Mouse (Mus musculus) small intestine, adult 2 months (tissue): ENCODE results near the gene Zmynd10. TPM values are rescaled to one million over a fixed set of nuclear protein-coding genes. Genes with fewer than 3 reads are reported as not detected.
A peak's percentile ranks its signal among the peaks of the same experiment; 100 is the strongest.

Experiments used
- H3K27ac ChIP-seq: fragments of 200-500 bp; 2 replicates; pipeline ENCODE4 v1.5.1; 2012; ENCODE audit warnings: low read depth, low read length, control low read depth, inconsistent platforms; ENCODE audit not compliant: insufficient read depth
- H3K27me3 ChIP-seq: fragments of 200-500 bp; 2 replicates; pipeline ENCODE4 v1.6.1; 2012; ENCODE audit warnings: mild to moderate bottlenecking, moderate library complexity, low read length, inconsistent platforms; ENCODE audit not compliant: control insufficient read depth, insufficient read depth
- H3K36me3 ChIP-seq: fragments of 200-500 bp; 2 replicates; pipeline ENCODE4 v1.6.1; 2012; ENCODE audit warnings: mild to moderate bottlenecking, low read length, control low read depth, inconsistent platforms; ENCODE audit not compliant: control insufficient read depth, insufficient read depth
- H3K4me1 ChIP-seq: fragments of 200-500 bp; 2 replicates; pipeline ENCODE4 v1.6.1; 2012; ENCODE audit warnings: low read length, inconsistent platforms, mixed read lengths; ENCODE audit not compliant: control insufficient read depth, insufficient read depth, insufficient read length
- H3K4me3 ChIP-seq: fragments of 200-500 bp; 2 replicates; pipeline ENCODE4 v1.5.1; 2012; ENCODE audit warnings: low read depth, mild to moderate bottlenecking, control low read depth, inconsistent platforms, low read length, moderate library complexity
- CTCF ChIP-seq: fragments of 200-500 bp; IDR thresholded peaks from 2 replicates; pipeline ENCODE4 v1.5.1; 2012; ENCODE audit warnings: low read depth, mild to moderate bottlenecking, control low read depth, inconsistent platforms, low read length, moderate library complexity, mixed read lengths; ENCODE audit not compliant: insufficient replicate concordance, insufficient read length; ENCODE audit errors: extremely low read depth
- POLR2A ChIP-seq: fragments of 200-500 bp; IDR thresholded peaks from 2 replicates; pipeline ENCODE4 v1.6.1; 2012; ENCODE audit warnings: low read depth, mild to moderate bottlenecking, control low read depth, inconsistent platforms, low read length, moderate library complexity
- WGBS: fragments of 180-500 bp; shearing (Covaris S2); methylation state at CpG from one replicate; pipeline ENCODE4 v1.1.7; 2018; 5-methylcytosine and 5-hydroxymethylcytosine counted together
- polyA plus RNA-seq: library from polyadenylated mRNA; depleted of rRNA; stranded (reverse); fragments of >200 nt; gene quantifications from 2 replicates; pipeline ENCODE4 v1.2.3, GENCODE M21; 2012

Zmynd10 gene
- polyA plus RNA-seq, 1 experiment, result 0.32 TPM

DNA sequence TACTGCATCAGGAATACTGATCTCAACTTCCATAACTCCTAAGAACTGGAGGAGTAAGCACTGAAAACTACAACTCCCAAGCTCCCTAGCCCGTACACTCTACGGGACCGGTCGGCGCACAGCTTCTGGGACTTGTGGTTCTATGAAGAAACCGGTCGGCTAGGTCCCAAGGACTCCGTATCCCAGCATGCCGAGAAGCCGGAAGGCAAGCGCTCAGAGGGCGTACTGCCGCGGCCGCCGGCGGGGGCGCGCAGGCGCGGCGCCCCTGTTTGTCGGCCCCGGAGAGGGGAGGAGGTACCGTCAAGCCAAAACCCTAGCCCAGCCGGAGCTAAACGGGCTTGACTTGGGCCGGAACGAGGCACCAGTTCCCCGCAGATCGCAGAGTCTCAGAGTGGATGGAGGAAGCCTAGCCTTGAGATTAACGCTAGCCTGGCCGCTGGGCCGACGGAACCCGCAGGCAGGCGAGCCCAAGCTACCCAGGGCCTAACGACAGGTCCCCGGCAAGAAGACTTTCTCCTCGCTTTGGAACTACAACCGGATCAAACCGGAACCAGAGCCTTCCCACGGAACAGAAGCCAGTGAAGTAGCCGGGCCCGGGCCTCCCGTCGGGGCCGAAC is 13.2 kb upstream of the Zmynd10 start, which contains the start of gene Tmem115:
Tmem115 (plus strand) TSS at position 155 of the 617 bp plus-strand sequence.
- Histone ChIP-seq H3K27ac (peak within 1 kb of the TSS; percentile 74), H3K4me1 (peaks cover 15% of the 10 kb centered on the region; the same call in 1 of the 2 replicates), H3K4me3 (peak within 1 kb of the TSS; percentile 77), H3K36me3 (peaks cover 14% of the 10 kb centered on the region), H3K27me3 (no peaks in the 10 kb centered on the region)
- WGBS, result under 1% methylated on average over 48 of the region's 48 CpGs
- TF ChIP-seq POLR2A (peak; percentile 56; the same call in 1 of the 2 replicates), CTCF (0 out of 2 replicates have a peak, but pooled peaks have one; percentile 21)

DNA sequence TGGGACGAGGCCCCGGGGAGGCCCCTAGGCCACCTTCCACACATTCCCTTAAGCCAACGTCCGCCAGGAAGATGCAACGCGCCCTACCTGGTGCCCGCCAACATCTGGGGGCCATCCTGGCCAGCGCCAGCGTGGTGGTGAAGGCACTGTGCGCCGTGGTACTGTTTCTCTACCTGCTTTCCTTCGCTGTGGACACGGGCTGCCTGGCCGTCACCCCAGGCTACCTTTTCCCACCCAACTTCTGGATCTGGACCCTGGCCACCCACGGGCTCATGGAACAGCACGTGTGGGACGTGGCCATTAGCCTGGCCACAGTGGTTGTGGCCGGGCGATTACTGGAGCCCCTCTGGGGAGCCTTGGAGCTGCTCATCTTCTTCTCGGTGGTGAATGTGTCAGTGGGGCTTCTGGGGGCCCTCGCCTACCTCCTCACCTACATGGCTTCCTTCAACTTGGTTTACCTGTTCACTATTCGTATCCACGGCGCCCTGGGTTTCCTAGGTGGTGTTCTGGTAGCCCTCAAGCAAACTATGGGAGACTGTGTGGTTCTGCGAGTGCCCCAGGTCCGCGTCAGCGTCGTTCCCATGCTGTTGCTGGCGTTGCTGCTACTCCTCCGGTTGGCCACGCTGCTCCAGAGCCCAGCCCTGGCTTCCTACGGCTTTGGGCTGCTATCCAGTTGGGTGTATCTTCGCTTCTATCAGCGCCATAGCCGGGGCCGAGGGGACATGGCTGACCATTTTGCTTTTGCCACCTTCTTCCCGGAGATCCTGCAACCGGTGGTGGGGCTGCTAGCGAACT is 12.5 kb upstream of the Zmynd10 start:
- under 1% methylated on average over 40 of the region's 40 CpGs for WGBS
- TF ChIP-seq POLR2A, result no peak
- no peak for TF ChIP-seq CTCF
- H3K36me3 ChIP-seq, result peaks cover 20% of the 10 kb centered on the region
- H3K4me3 ChIP-seq, result peak overlapping the region; percentile 77
- peaks cover 15% of the 10 kb centered on the region; the same call in 1 of the 2 replicates for H3K4me1 ChIP-seq
- peak overlapping the region; percentile 74 for H3K27ac ChIP-seq
- H3K27me3 ChIP-seq, result no peaks in the 10 kb centered on the region

DNA sequence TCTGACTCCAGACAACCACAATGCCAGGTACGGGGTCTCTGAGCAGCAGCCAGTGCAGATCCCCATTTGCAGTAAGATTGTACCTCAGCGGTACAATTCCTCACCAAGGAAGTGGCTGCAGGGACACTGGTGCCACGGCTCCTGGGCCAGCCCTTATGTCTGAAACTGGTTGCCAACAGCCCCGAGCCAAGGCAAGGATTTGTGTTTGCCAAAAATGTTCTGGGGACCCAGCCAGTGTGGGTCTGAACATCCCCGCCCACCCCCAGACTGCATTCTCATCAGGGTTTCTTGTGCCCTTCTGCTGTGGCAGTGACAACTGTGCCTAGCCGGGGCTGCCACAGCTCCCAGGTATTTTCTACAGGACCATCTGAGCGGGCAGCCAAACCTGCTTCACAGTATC is 8.9 kb upstream of the Zmynd10 start:
- WGBS, result 89% methylated on average over 7 of the region's 7 CpGs
- H3K27ac ChIP-seq, result no peak overlapping the region
- peaks cover 19% of the 10 kb centered on the region for H3K4me1 ChIP-seq
- TF ChIP-seq POLR2A, result no peak
- no peak for TF ChIP-seq CTCF
- peaks cover 24% of the 10 kb centered on the region for H3K36me3 ChIP-seq
- H3K27me3 ChIP-seq, result no peaks in the 10 kb centered on the region
- H3K4me3 ChIP-seq, result no peak overlapping the region

DNA sequence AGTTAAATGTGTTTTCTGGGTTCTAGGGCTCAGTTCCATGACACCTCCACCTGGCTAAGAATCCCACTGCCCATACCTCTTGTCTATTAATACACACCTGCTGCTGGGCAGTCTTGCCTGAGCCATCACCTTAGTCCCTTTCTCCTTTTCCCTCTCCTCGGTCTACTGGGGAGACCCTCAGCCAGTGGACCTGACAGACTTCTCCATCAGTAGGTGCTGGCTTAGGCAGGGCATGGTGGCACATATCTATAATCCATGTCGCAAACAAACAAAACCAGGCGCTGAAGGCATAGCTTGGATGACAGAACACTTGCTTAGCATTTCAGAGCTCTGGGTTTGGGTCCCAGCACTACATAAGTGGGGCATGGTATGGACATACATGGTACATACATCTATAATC is 8.4 kb upstream of the Zmynd10 start:
- TF ChIP-seq POLR2A (no peak), CTCF (no peak)
- Histone ChIP-seq H3K27ac (no peak overlapping the region), H3K4me1 (peaks cover 15% of the 10 kb centered on the region), H3K4me3 (no peak overlapping the region), H3K36me3 (peaks cover 24% of the 10 kb centered on the region), H3K27me3 (no peaks in the 10 kb centered on the region)
- 88% methylated on average over 3 of the region's 3 CpGs for WGBS

DNA sequence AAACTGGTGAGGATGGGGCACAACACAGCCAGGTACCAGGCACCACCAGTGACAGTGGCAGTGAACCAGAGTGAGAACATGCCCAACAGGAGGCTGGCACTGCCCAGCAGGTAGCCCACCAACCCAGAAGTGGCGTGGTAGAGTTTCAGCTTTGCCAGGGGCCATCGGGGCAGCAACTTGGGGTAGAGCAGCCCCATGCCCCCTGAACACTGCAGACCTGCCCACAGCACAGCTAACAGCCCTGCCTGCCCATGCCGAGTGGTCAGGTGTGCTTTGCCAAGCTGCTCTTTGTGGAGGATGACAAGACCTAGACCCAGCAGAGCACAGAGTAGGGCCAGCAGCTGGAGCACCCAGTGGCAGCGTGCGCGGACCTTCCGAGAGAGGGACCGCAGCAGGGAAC is 7.2 kb upstream of the Zmynd10 start:
- Histone ChIP-seq H3K27me3 (no peaks in the 10 kb centered on the region), H3K4me3 (no peak overlapping the region), H3K27ac (no peak overlapping the region), H3K36me3 (peaks cover 31% of the 10 kb centered on the region), H3K4me1 (peaks cover 15% of the 10 kb centered on the region)
- no peak for TF ChIP-seq POLR2A
- no peak for TF ChIP-seq CTCF
- WGBS, result 93% methylated on average over 8 of the region's 8 CpGs

DNA sequence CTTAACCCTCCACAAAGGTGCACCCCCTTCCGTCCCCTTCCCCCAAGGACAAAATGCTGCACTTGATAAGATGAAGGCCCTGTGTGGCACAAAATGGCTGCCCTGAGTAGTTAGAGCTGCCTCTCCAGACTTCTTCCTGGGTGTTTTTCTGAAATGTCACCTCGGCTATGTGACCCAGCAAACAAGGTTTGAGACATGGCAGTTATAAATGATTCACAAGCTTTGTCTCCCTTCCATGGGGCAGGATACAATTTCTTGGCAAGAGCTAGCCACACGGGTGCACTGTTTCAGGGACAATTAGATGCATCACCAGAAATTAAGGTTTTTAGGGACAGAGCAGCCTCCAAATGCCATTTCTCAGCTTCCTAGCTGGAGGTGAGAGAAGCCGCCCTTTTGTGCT is 6.7 kb upstream of the Zmynd10 start:
- 68% methylated on average over 4 of the region's 4 CpGs for WGBS
- Histone ChIP-seq H3K27ac (no peak overlapping the region), H3K27me3 (no peaks in the 10 kb centered on the region), H3K4me3 (no peak overlapping the region), H3K36me3 (peaks cover 31% of the 10 kb centered on the region), H3K4me1 (peaks cover 15% of the 10 kb centered on the region)
- no peak for TF ChIP-seq POLR2A
- TF ChIP-seq CTCF, result no peak

DNA sequence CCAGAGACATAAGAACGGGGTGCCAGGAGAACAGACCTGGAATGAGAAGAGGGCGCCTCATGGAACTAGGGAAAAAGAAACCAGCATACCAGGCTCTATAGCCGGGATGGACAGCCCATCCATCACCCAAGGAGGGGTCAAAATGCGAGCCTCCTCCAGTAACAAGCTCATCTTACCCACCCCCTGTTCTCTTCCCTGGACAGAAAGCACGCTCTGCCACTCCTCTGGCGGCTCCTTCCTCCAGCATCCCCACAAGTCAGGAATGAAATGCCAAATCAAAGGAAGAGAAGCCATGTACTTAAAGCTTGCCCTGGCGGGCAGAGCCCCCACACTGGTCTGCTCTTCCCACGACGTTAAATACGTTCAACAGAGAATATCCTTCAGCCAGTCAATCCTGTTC is 6.1 kb upstream of the Zmynd10 start:
- 35% methylated on average over 10 of the region's 10 CpGs for WGBS
- no peaks in the 10 kb centered on the region for H3K27me3 ChIP-seq
- no peak overlapping the region for H3K4me3 ChIP-seq
- peaks cover 31% of the 10 kb centered on the region for H3K36me3 ChIP-seq
- H3K4me1 ChIP-seq, result peaks cover 12% of the 10 kb centered on the region
- no peak overlapping the region for H3K27ac ChIP-seq
- TF ChIP-seq POLR2A (no peak), CTCF (no peak)
